Mouse (Mus musculus) yolk sac, embryonic 10.5 days (tissue): Measurements from ENCODE around the gene H2-Eb1.
"Not testable (repeated sequence)": the region's sequence is repeated elsewhere in the genome, so short reads cannot be mapped to it uniquely, and the experiment has no call there.

Source experiments
- DNase-seq: peaks from one replicate; pipeline ENCODE4 v3.0.0-alpha.2; 2017; ENCODE audit warnings: low spot score

The H2-Eb1 gene

DNA sequence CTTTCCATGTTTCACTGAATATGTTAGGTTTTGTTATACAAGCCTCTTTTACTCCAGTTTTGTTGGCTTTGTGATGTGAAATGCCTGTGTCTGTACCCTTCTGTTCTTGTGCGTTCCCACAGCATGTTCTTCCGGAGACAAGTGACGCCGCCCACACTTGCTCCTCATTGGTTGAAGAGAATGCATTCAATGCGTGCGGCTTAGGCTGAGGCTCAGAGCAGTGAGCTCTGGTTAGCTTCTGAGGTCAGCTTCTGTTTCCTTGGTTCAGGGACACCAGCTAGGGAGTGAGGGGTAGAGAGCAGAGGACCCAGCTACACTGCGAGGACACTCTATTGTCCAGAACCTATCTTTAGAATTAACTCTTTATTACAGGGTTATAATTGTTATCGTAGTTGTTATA is 14.1 kb upstream of the H2-Eb1 start:
- DNase-seq = peak; percentile 40

DNA sequence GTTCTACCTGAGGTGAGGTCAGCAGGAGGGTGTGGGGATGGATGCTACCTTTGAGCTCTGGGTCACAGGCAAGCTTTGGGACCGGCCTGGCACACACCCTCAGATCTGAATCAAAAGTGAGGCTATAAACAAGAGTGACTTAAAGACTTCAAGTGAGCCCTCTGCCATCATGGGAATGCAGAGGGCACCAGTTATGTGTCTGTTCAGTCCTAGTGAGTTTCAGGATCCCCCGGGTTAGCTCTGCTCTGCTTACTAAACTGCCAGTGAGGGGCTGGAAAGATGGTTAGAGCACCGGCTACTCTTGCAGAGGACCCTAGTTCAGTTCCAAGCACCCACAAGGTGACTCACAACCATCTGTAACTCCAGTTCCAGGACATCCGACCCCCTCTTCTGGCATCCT is 13.1 kb upstream of the H2-Eb1 start:
- DNase-seq = no peak

DNA sequence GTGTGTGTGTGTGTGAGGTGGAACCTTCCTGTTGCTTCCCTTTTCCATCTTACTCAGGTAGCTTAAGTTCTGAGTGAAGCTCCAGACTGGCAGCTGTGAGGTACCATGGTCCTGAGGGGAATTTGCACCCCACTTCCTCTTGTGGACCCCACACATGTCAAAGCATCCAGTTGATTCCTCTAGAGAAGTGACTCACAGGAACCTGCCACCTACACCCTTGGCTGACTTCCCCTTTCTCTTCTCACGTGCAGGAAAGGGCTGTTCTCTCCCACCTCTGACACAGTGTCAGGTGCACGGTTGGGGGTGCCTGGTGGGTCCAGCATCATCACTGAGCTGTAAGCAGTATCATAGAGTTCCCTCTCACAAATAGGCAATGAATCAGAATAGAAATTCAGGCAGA is 12.1 kb upstream of the H2-Eb1 start:
- no peak for DNase-seq

GRCm38 (mm10) chr17:34294249-34294648 is 11.4 kb upstream of the H2-Eb1 start:
- no peak for DNase-seq

DNA sequence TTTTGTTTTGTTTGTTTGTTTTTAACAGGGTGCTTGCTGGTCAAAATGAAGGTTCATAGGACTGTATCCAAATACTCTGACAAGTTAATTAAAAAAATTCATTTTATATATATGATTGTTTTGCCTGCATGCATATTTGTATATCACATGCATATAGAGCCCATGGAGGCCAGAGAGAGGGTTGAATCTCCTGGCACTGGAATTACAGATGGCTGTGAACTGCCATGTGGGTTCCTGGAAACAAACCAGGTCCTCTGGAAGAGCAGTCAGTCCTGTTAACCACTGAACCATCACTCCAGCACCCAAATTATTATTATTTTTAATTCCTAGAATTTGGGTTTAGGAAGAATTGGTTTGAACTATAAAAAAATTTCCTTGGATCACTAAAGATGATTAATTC is 10.4 kb upstream of the H2-Eb1 start:
- no peak for DNase-seq

DNA sequence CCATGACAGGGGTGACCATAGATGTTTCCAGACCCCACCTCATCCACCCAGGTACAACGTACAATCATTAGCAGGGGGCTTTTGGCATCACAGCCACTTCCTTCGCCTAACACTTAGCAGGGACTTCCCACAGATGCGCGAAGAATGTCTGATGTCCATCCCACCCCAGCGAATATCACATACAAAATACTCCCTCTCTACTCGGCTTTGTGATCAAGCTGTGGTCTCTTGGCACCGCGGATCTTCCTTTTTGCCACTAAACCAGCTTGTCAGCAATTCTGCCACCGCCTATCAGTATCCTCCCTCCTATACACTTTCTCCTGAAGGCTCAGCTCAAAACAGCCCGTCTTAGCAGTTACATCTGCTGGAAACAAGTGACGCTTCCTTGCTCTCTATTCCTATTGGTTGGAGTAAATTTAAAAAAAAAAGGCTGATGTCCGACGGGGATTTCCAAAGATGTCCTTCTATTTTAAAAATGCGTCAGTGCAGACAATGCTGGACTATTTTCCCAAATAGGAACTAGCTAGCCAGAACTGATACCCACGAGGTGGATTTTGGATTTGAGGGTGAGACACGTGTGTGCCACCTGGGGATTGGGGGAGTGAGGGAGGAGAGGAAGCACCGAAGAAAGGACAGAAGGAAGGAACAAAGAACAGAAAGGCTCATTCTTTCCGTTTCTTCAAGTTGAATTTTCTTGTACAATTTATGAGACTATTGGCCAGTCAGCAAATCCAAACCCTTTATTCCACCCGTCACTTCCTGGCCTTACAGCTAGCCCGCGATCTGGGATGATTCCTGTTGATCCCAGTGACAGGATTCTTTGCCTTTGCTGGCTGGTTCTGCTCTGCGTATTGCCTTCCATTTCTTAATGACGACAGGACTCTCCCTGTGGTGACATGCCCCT is 9.5 kb upstream of the H2-Eb1 start:
- DNase-seq = peak; percentile 11

- DNase-seq = no peak
Measured at GRCm38 (mm10) chr17:34299356-34299755, 6.3 kb upstream of the H2-Eb1 start.

DNA sequence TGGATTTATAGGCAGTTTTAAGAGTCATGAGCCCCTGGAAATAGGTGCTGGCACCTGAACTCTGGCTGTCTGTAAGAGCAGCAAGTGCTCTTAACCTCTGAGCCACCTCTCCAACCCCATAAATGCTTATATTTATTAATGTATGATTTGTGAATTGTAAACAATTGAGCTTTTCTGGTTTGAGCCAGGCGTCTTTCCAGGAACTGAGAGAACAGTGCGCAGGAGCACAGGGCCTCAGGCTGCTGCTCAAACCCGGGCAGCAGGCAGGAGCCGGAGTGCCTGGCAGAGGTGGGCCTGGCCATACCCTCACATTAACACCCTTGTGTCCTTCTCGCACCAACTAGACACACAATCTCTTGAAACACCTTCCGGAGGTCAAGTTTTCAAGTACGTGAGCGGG is 5.6 kb upstream of the H2-Eb1 start:
- no peak for DNase-seq

DNA sequence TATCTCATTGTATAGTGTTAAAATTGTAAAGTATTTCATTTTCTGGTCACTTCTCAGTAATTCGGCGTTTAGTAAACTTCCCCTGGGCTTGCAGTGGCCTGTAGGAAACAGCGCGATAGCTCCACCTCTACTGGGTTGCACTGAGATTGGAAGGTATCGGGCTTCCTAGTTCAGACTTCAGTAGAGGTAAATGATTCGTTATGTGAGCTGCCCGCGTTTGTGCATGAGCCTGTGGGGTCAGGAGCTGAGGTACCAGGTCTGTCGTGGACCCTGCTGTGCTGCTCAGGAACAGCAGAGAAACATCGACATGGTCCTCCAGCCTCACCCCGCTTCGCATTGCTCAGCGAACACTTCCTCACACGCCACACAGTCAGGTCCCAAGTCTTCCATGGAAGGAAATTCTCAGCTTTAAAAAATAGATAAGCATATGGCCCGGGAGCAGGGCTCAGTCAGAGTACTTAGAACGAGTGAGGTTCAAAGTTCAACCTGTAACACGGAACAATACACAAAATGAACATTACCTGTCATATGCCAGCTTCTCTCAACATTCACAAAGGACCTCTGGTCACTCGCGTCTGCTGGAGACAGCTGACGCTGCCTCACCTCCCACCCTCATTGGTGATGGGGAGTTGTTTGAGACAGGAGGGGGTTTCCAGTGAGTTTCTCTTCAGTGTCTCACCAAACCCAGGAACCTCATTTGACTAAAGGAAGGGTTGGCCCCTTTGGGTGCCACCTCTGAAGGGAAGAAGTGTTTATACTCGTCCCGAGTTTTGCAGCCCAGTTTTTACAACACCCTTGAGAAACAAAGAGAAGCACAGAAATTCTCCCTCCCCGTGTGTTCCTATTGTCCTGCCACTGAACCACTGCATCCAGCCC is 4.7 kb upstream of the H2-Eb1 start:
- DNase-seq = no peak

GRCm38 (mm10) chr17:34301670-34302190 is 3.9 kb upstream of the H2-Eb1 start:
- no peak for DNase-seq

DNA sequence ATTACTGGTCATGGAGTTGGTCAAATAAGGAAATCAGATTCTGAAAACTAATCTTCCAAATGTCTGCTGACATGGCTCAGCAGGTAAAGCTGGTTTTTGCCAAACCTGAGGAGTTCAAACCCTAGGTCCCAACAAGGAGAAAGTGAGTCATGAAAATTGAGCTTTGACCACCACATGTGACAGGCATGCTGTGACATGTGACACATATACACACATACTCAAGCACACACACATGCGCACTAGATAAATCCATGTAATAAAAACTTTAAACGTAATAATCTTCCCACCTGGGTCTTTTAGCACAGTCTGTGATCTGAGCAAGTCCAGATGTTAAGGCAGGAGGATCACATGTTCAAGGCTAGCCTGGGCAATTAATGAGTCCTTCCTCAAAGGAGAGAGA is 1.9 kb upstream of the H2-Eb1 start:
- no peak for DNase-seq

GRCm38 (mm10) chr17:34304751-34305150 is 916 bp upstream of the H2-Eb1 start:
- peak; percentile 18 for DNase-seq

DNA sequence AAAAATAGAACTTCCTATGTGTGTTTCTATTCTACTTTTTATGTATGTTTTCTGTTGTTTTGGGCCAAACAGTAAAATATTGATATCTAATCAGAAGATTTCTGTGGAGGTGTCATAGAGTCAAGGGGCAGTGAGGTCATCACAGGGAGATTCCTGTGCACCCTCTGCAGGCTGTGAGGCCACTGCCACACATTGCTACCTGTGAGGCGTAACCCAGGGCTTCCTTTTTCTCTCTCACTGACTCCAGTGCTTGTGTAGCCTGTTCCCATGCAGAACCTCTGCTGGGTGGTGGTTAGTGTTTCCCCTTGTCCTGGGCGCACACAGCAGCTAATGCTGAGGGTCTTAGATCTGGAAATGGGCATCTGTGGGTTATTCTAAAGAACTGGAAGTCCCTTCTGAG is 740 bp downstream of the H2-Eb1 start:
- no peak for DNase-seq

- DNase-seq = no peak
Measured at GRCm38 (mm10) chr17:34307216-34307615, 1.5 kb downstream of the H2-Eb1 start.

DNA sequence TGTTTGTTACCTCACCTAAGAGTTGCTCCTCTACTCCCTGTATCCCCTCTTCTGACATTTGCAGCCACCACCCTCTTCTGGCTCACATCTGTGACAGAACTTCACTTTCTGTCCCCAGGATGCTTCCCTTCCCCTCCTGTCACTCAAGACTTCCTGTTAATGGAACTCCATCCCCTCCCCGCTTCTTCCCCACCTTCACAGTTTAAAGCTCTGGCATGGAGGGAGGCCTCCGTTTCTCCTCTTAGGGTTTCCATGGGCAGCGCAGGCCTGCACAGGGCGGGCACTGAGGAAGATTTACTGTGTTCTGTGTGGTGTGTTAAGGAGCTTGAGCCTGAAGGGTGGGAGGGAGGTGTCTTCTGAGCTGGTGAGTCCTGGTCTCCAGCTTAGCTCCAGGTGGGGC is 2.5 kb downstream of the H2-Eb1 start:
- DNase-seq = no peak

DNA sequence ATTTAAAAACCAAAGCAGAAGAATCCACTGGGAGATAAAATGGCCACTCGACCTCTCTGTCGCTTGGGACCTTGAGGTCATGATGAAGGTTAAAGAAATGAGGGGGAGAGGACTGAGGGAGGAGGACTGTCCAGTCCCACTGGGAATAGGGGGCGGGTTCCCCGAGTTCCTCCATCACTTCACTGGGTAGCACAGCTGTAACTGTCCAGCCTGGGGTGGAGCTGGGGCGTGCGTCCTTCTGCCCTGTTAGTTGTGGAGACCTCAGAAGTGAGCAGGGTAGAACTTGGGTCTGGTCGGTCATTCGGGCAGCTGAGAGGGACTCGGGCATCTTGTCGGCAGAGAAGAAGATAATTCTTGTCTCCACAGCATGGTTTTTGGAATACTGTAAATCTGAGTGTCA is 3.6 kb downstream of the H2-Eb1 start:
- DNase-seq = no peak

DNA sequence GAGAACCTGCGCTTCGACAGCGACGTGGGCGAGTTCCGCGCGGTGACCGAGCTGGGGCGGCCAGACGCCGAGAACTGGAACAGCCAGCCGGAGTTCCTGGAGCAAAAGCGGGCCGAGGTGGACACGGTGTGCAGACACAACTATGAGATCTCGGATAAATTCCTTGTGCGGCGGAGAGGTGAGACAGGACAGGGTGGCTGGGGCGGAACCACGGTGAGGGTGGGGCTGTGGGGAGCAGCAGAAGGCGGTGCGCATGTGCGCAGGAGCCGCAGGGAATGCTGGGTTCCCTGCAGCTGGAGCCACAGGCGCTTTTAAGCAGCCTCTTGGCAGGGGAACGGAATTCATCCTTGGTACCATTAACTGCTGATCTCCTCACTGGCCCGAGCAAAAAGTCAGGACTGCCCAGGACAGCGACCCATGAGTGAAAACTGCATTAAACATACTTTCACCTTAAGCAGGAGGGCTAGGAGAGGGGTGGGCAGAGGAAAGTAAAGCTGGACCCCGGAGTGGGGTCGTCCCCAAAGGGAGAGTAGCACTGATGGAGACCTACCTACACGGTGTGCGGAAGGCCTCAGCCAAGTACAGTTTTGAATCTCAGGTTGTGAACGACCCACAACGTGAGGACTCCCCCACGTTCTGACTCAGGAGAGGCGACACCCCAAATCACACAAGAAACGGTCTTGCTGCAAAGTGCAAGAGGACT is 4.2 kb downstream of the H2-Eb1 start:
- DNase-seq = peak; percentile 49

GRCm38 (mm10) chr17:34310526-34310925 is 4.9 kb downstream of the H2-Eb1 start:
- not testable (repeated sequence) for DNase-seq

GRCm38 (mm10) chr17:34312185-34312584 is 6.5 kb downstream of the H2-Eb1 start:
- DNase-seq = no peak

DNA sequence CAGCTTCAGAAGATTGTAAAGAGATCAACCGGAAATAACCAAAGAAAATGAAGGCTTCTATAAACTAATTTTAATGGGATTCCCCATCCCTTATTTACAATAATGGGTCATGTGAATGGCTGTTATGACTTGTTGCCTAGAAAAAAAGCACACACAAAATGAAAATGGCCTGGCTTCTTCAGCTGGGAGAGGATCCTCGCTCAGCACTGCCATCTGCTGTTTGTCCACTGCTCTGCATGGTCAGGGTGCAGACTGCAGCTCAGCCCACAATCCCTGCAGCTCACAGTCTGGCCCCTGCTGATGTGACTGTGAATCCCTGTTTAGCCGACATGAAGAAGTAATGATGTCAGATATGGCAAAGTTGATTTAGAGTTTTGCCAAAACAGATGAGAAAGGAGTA is 7.7 kb downstream of the H2-Eb1 start:
- DNase-seq = peak; percentile 32

- no peak for DNase-seq
Measured at GRCm38 (mm10) chr17:34314286-34314685, 8.6 kb downstream of the H2-Eb1 start.

DNA sequence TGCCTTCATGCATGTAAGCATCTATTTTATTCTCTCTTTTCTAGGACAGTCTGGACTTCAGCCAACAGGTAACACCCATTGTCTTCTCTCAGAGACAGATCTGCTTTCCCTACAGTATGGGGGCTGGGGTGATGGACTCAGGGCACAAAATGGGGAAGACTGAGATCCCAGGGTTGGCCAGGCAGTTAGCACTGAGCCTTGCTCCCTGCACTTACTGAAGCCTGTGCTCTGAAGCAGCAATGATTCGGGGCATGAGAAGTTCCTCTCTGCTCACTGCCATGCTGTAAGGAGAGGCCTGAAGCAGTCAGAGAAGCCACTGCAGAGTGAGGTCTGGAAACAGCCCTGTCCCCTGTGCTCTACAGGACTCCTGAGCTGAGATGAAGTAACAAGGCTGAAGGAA is 9.8 kb downstream of the H2-Eb1 start:
- no peak for DNase-seq
